Mouse (Mus musculus) neutrophil, adult 65 days (primary cell): Measurements from ENCODE around the gene Ceacam11. TPM values are rescaled to one million over a fixed set of nuclear protein-coding genes. Genes with fewer than 3 reads are reported as not detected.

Experiments used
- total RNA-seq: library from RNA; stranded (reverse); gene quantifications from 2 replicates; pipeline ENCODE4 v1.2.4, GENCODE M21; 2023

Ceacam11 gene
- not detected in 2 replicates for total RNA-seq

GRCm38 (mm10) chr7:17971824-17972223 is at the start of gene Ceacam11:
Gene Ceacam11 (plus strand): TSS chr7:17972124.

GRCm38 (mm10) chr7:18009589-18009988 is 37.7 kb downstream of the Ceacam11 start, which contains the start of gene Ceacam13:
Gene Ceacam13 (plus strand): TSS chr7:18009889.

Other genes starting within 250 kb of the Ceacam11 start
- not detected in 2 replicates for gene Ceacam14, start 159.5 kb upstream of the Ceacam11 start, total RNA-seq
- gene Gm5155, start 100.4 kb upstream of the Ceacam11 start, total RNA-seq = not detected in 2 replicates
- gene Ceacam13, start 37.8 kb downstream of the Ceacam11 start, total RNA-seq = not detected in 2 replicates
- not detected in 2 replicates for gene Ceacam12, start 93.8 kb downstream of the Ceacam11 start, total RNA-seq
- not detected in 2 replicates for gene Igfl3, start 204.4 kb downstream of the Ceacam11 start, total RNA-seq